Mouse (Mus musculus) liver, embryonic 16.5 days (tissue): ENCODE measurements around the gene Rgs3. TPM values are rescaled to one million over a fixed set of nuclear protein-coding genes. Genes with fewer than 3 reads are reported as not detected.

ENCODE experiments used
- ATAC-seq: fragments of 200-750 bp; cut with Nextera tagmentation; 2 replicates; pipeline ENCODE4 v1.8.0; 2017; ENCODE audit warnings: low read depth, mild to moderate bottlenecking, moderate number of reproducible peaks, moderate library complexity
- H3K27ac ChIP-seq: fragments of 300-500 bp; sonication (generic); 2 replicates; pipeline ENCODE4 v1.5.1; 2014; ENCODE audit warnings: mild to moderate bottlenecking, low read length
- H3K27me3 ChIP-seq: fragments of 300-500 bp; sonication (generic); 2 replicates; pipeline ENCODE4 v1.6.1; 2014; ENCODE audit warnings: low read depth, low read length, mixed read lengths; ENCODE audit not compliant: control insufficient read depth, insufficient read depth
- H3K36me3 ChIP-seq: fragments of 300-500 bp; sonication (generic); 2 replicates; pipeline ENCODE4 v1.6.1; 2014; ENCODE audit warnings: mild to moderate bottlenecking; ENCODE audit not compliant: control insufficient read depth, insufficient read depth
- H3K4me1 ChIP-seq: fragments of 300-500 bp; sonication (generic); 2 replicates; pipeline ENCODE4 v1.6.1; 2014; ENCODE audit warnings: low read depth, low read length, mixed read lengths; ENCODE audit not compliant: control insufficient read depth
- H3K4me2 ChIP-seq: fragments of 300-500 bp; sonication (generic); 2 replicates; pipeline ENCODE4 v1.6.1; 2014; ENCODE audit warnings: low read depth, low read length, mixed read lengths
- H3K4me3 ChIP-seq: fragments of 300-500 bp; sonication (generic); 2 replicates; pipeline ENCODE4 v1.5.1; 2014; ENCODE audit warnings: low read depth, mild to moderate bottlenecking, low read length
- H3K9ac ChIP-seq: fragments of 300-500 bp; sonication (generic); 2 replicates; pipeline ENCODE4 v1.6.1; 2014; ENCODE audit warnings: low read depth, low read length
- H3K9me3 ChIP-seq: fragments of 300-500 bp; sonication (generic); replicated peaks from 2 replicates; pipeline ENCODE4 v1.6.1; 2016; ENCODE audit warnings: low read length; ENCODE audit not compliant: control insufficient read depth
- WGBS: fragments of 180-500 bp; shearing (Covaris S2); extraction: QIAGEN DNeasy Blood & Tissue Kit; methylation state at CpG from one replicate; pipeline ENCODE4 v1.1.7; 2014; ENCODE audit not compliant: insufficient replicate concordance; 5-methylcytosine and 5-hydroxymethylcytosine counted together
- polyA plus RNA-seq: library from polyadenylated mRNA; unstranded; fragments of >200 nt; fragmentation: Nextera tagmentation; extraction: Ambion mirVana; gene quantifications from 2 replicates; pipeline ENCODE4 v1.2.1, GENCODE M21; 2015

Gene Rgs3
- polyA plus RNA-seq, 1 experiment from 2014 or later: 7.0 TPM

DNA sequence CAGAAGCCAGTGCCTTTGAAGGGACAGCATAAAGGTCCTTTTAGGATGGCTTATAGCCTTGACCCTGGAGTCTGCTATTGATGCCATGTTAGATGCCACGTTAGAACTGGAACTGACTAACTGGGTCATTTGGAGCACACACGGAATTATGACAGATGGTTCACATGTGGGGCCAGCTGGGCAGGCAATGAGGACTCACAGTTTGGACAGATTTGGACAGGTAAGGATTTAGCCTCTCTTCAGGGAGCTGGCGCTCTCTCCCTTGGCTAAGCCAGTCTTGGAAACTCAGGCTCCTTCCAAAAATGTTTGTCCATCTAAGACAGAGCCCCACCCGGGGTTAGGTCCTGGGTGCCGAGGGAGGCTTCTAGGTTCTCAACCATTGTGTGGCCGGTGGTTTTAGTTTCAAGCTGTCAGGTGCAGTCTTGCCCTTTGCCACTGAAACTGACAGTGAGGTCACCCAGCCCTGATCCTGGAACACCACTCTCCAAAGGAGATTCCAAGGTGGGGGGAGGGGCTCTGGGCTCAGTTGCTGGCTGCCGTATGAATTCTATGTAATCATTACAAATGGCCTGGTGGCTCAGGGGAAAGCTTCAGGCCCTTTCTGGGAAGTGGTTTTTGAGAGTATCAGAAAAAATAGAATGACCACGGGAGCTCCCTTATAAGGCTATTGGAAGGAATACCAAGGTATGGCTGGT is 90.0 kb downstream of the Rgs3 start:
- ATAC-seq: no peak
- H3K4me3 ChIP-seq: no peak overlapping the region
- H3K4me2 ChIP-seq: no peak overlapping the region
- H3K27ac ChIP-seq: no peak overlapping the region
- no peaks in the 10 kb centered on the region for H3K4me1 ChIP-seq
- H3K27me3 ChIP-seq: no peaks in the 10 kb centered on the region
- H3K36me3 ChIP-seq: no peaks in the 10 kb centered on the region
- H3K9ac ChIP-seq: no peak overlapping the region
- H3K9me3 ChIP-seq: no peaks in the 10 kb centered on the region
- 59% methylated on average over 8 of the region's 8 CpGs for WGBS

DNA sequence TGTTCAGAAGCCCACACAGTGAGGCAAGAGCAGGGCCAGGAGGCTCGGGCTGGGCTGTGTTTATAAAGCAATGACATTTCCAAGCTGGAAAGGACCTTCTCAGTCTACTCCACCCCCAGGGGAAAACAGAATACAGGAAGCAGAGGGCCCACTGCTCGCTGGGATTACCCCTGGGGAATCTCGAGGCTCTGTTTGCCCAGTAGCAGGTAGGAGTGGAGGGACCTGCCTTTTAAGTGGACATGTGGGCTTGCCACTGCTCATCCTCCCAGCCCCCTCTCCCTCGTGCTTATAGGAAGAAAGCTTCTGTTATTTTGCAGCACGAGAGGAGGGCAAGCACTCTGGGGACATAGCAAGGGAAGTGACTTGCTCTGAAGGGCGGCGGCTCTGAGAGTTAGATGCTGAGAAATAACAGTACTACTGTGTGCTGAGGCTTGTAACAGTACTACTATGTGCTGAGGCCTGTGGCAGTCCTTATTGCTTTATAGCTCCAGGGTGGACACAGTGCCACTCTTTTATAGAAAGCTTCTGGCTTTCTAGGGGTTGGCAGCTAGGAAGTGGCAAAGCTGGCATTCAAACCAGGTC is 91.6 kb downstream of the Rgs3 start:
- no peak overlapping the region for H3K9ac ChIP-seq
- ATAC-seq: no peak

GRCm38 (mm10) chr4:62652215-62652614 is 92.6 kb downstream of the Rgs3 start:
- Histone ChIP-seq H3K9me3 (no peaks in the 10 kb centered on the region), H3K4me1 (no peaks in the 10 kb centered on the region), H3K4me3 (no peak overlapping the region), H3K27ac (no peak overlapping the region), H3K9ac (no peak overlapping the region), H3K27me3 (no peaks in the 10 kb centered on the region), H3K4me2 (no peak overlapping the region), H3K36me3 (no peaks in the 10 kb centered on the region)
- WGBS: 48% methylated on average over 4 of the region's 4 CpGs
- ATAC-seq: no peak

More for the DNA sequence above, 91.6 kb downstream of the Rgs3 start:
- Histone ChIP-seq H3K27ac (no peak overlapping the region), H3K27me3 (no peaks in the 10 kb centered on the region), H3K4me3 (no peak overlapping the region), H3K4me2 (no peak overlapping the region), H3K9me3 (no peaks in the 10 kb centered on the region), H3K4me1 (no peaks in the 10 kb centered on the region), H3K36me3 (no peaks in the 10 kb centered on the region)
- 33% methylated on average over 7 of the region's 7 CpGs for WGBS

DNA sequence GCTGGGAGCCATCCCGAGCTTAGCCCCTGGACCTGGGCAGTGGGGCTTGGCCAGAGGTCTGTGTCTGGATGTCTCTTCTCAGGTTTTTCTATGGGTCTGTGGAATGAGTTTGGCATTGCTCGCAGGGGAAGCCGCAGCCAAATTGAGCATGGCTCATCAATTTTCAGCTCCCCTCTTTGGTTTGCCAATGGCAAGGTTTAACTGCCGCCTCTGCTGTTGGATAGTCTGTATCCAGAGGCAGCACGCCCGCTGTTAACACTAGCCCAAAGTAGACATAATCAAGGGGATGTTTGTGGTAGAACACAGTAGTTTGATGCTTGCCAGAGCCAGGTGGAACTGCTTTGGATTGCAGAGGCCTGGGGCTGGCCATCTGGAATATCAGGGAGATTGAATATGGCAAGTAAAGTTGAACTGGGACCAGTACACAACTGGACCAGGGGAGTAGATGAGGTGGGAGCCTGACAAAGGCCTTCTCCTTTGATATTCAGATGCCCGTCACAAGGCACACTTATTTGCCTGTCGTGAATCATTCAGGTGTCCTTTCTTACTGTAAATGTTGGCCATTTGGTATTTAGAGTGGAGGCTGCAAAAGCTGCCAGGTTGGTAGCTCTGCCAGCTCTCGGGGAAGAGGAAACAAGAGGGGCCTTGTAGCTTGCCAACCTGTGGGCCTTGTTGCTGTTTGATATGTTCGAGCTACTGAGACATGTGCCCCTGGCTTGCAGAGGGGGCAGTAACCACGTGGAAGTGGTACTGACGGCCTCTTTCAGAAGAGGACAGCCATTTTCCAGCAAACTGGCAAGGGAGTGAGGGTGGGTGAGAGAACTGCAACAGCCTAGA is 93.5 kb downstream of the Rgs3 start:
- no peak overlapping the region for H3K4me3 ChIP-seq
- no peak overlapping the region for H3K27ac ChIP-seq
- no peaks in the 10 kb centered on the region for H3K27me3 ChIP-seq
- ATAC-seq: no peak
- no peaks in the 10 kb centered on the region for H3K4me1 ChIP-seq
- H3K36me3 ChIP-seq: no peaks in the 10 kb centered on the region
- 60% methylated on average over 12 of the region's 12 CpGs for whole genome bisulfite sequencing
- H3K9me3 ChIP-seq: no peaks in the 10 kb centered on the region
- no peak overlapping the region for H3K4me2 ChIP-seq
- H3K9ac ChIP-seq: no peak overlapping the region

GRCm38 (mm10) chr4:62653922-62654661 is 94.4 kb downstream of the Rgs3 start:
- H3K9ac ChIP-seq: no peak overlapping the region
- ATAC-seq: no peak
- H3K27me3 ChIP-seq: no peaks in the 10 kb centered on the region
- H3K27ac ChIP-seq: no peak overlapping the region
- no peak overlapping the region for H3K4me2 ChIP-seq
- H3K4me1 ChIP-seq: no peaks in the 10 kb centered on the region
- H3K36me3 ChIP-seq: no peaks in the 10 kb centered on the region
- no peak overlapping the region for H3K4me3 ChIP-seq
- WGBS: 63% methylated on average over 5 of the region's 5 CpGs
- H3K9me3 ChIP-seq: no peaks in the 10 kb centered on the region

- H3K27ac ChIP-seq: no peak overlapping the region
- no peaks in the 10 kb centered on the region for H3K9me3 ChIP-seq
- H3K4me1 ChIP-seq: peaks cover 2% of the 10 kb centered on the region
- H3K4me3 ChIP-seq: no peak overlapping the region
- no peak overlapping the region for H3K4me2 ChIP-seq
- 45% methylated on average over 15 of the region's 15 CpGs for WGBS
- H3K9ac ChIP-seq: no peak overlapping the region
- no peak for ATAC-seq
- H3K27me3 ChIP-seq: no peaks in the 10 kb centered on the region
- no peaks in the 10 kb centered on the region for H3K36me3 ChIP-seq
Observed at GRCm38 (mm10) chr4:62659264-62659663, 99.6 kb downstream of the Rgs3 start.

GRCm38 (mm10) chr4:62659861-62660553 is 100.4 kb downstream of the Rgs3 start:
- no peak overlapping the region for H3K27ac ChIP-seq
- H3K4me3 ChIP-seq: no peak overlapping the region
- H3K4me1 ChIP-seq: peaks cover 2% of the 10 kb centered on the region
- no peak overlapping the region for H3K9ac ChIP-seq
- no peak overlapping the region for H3K4me2 ChIP-seq
- H3K27me3 ChIP-seq: no peaks in the 10 kb centered on the region
- H3K9me3 ChIP-seq: no peaks in the 10 kb centered on the region
- H3K36me3 ChIP-seq: no peaks in the 10 kb centered on the region
- WGBS: 59% methylated on average over 14 of the region's 14 CpGs
- ATAC-seq: no peak

DNA sequence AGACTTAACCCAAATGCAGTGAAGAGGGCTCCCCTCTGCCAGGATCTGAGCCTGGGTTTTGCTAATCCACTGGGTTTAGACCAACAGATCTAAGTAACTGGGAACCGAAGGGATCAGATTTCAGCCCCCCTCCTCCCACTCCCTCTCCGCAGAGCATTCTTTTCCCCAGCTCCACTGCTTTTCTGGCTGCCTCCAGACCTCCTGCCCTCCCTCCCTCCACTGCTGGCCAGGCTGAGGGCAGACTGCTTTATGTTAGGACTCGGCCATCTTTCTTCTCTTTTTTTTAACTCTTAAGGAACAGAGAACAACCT is 100.9 kb downstream of the Rgs3 start:
- H3K4me2 ChIP-seq: no peak overlapping the region
- H3K27ac ChIP-seq: no peak overlapping the region
- no peaks in the 10 kb centered on the region for H3K27me3 ChIP-seq
- no peaks in the 10 kb centered on the region for H3K36me3 ChIP-seq
- peaks cover 2% of the 10 kb centered on the region for H3K4me1 ChIP-seq
- no peak overlapping the region for H3K4me3 ChIP-seq
- WGBS: 35% methylated on average over 3 of the region's 3 CpGs
- no peaks in the 10 kb centered on the region for H3K9me3 ChIP-seq
- no peak for ATAC-seq
- no peak overlapping the region for H3K9ac ChIP-seq
